Mouse (Mus musculus) heart, postnatal 14 days (tissue): ENCODE results near the gene Mmp9. TPM values are rescaled to one million over a fixed set of nuclear protein-coding genes. Genes with fewer than 3 reads are reported as not detected.
A peak's percentile ranks its signal among the peaks of the same experiment; 100 is the strongest.

Source experiments
- DNase-seq, 2 experiments: peaks; one replicate each; pipeline ENCODE4 v3.0.0; 2021 to 2022
- intact Hi-C: fragments of 180-260 bp; cut with DNase I; formaldehyde crosslinking; loops from one replicate; pipeline ENCODE4 v1.15.1; 2025
- total RNA-seq, 2 experiments: library from RNA; stranded (reverse); gene quantifications; 2 replicates each; pipeline ENCODE4 v1.2.3; 2021

Mmp9 gene
- total RNA-seq, 2 experiments from 2014 or later, result 0.43 to 0.63 TPM

DNA sequence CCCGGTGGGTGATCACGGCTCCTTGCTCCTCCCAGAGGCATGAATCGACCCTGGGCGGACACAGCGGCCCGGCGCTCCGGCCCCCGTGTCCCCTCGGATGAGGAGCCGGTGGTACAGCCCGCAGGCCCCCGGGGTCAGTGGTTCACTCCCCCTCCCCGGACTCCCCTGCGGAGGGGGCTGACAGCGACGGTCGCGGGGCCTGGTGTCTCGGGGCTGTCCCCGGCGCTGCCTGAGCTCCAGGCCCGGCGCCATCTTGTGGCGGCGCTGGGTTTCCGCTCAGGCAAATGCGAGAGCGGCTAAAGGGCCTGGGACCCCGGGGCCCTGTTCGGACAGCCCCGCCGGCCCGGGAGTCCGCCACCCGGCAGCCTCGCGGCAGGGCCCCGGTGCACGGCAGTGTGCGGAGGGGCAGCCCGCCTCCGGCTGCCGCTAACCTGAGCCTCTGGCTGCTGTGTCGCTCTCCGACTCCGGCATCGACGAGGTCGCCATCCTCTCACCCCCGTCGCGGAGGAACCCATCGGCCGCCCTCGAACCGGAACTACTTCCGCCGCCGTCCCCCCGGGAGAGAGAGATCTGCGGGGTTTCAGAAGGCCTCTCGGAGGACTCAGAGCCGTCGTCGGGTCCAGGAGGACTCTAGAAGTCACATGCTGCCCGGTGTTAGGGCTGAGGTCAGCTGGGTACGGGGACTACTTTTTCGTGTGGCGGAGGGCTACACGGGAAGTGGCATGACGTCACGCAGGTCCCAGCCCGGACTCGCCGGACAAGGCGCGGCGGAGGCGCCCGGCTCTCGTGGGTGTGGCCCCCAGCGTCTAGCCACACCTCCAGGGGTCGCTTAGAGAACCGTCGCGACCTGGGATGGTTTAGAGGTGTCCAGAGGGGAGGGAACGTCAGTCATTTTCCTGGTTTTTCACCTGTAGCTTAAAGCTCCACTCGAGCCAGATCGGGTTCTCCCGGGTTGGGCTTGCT is 29.2 kb upstream of the Mmp9 start, which contains the start of gene Zfp335:
Gene Zfp335 (minus strand): TSS at position 672 of the 963 bp plus-strand sequence.
- intact Hi-C loops, result loop anchor here (2.0 kb wide), 1 partner anchor 79 kb away; the partner anchor contains the start of genes Ctsa and Neurl2
- peak; percentile 95 to 96 for DNase-seq

DNA sequence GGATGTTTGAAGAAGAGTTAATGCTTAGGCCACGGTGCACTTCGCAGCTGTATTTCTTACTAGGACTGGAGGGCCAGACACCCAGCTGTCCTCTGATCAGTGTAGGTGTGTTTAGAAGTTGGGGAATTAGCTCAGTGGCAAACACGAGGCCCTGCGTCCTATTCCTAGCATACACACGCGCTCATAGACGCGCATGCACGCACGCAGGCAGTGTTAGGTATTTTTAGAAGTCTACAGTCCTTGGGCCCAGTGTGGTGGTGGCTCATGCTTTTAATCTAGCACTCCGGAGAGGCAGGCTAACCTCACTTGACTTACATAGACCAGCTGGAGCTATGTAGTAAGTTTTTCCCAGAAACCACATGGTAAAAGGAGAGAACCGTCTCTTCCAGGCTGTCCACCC is 28.4 kb upstream of the Mmp9 start:
- peak in 1 of 2 experiments; percentile 48 for DNase-seq
- intact Hi-C loops, result no loop called here

DNA sequence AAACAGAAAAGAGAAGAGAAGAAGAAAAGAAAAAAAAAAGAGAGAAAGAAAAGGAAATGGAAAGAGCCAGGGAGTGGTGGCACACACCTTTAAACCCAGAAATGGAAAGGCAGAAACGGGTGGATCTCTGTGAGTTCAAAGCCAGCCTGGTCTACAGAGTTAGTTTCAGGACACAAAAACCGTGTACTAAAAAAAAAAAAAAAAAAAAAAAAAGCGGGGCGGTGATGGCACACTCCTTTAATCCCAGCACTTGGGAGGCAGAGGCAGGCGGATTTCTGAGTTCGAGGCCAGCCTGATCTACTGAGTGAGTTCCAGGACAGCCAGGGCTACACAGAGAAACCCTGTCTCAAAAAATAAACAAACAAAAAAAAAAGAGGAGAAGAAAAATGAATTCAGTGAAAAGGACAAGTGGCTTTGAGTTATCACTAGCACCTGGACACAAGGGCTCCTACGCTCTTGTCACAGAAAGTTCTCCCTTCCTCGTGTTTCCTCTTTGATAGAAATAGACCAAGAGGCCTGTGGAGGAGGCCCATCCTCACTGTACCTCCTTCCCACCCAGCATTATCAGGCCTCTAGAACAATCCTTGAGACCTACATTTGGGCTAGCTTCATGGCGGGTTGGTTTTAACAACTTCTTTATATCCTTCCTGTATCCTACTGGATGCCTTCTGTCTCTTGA is 27.7 kb upstream of the Mmp9 start:
- intact Hi-C loops, result no loop called here
- no peak for DNase-seq

DNA sequence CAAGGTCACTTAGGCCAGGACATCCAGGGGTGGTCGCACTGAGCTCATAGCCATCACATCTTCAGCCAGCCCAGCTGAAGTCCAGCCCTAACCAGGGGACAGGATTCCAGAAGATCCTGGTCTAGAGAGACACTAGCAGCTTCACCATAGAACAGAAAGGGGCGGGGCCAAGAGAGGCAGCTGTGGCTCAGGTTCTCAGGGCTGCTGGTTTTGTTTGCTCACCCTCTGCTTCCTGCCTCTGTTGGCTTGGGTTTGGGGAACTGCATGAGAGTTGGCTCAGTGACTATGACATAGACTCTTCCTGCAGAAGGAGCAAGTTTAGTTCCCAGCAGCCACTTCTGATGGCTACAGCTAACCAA is 27.2 kb upstream of the Mmp9 start:
- intact Hi-C loops, result no loop called here
- DNase-seq, result peak; percentile 34 to 51

DNA sequence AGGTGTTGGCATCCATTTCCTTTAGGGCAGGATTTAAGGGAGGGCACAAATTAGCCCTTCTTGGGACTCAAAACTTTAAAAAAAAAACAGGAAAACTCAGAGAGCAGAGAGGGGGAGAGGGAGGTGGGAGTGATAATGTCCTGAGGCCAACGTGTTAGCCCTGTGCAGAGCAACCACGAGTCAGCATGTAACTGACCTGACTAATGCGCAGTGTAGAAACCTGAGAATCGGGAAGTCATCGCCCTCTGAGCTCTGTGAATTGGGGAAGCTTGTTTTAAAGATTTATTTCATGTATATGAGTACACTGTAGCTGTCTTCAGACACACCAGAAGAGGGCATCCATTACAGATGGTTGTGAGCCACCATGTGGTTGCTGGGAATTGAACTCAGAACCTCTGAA is 23.8 kb upstream of the Mmp9 start:
- DNase-seq, result no peak
- intact Hi-C loops, result no loop called here

DNA sequence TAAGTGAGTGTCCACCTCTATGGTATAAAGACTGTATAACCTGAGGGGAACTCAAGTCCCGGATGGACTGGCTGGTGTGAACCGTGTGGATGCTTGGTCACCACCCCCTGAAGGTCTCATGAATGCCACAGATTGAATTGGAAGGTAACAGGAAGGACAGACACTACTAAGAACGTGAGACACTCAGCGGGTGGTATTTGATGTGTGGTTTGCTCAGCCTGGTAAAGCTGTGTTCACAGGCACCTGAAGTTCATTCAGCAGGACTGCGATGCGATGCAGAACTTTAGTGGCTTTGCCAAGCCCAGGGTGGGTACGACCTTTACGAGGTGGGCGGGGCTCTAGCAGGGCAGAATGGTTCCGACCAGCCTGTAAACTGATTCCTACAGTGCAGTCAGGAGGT is 23.2 kb upstream of the Mmp9 start:
- DNase-seq, result no peak
- intact Hi-C loops, result no loop called here

DNA sequence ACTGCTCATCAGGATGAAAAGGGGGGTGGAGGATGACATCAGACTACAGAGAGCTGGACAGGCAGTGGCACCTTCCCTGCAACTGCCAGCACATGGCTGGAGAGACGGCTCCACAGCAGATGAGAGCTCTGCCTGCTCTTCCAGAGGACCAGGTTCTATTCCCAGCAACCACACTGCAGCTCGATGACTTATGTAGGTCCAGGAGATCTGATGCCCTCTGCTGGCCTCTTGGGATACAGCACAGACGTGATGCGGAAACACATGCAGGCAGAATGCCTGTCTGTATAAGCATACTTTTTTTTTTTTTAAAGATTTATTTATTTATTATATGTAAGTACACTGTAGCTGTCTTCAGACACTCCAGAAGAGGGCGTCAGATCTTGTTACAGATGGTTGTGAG is 22.3 kb upstream of the Mmp9 start:
- no peak for DNase-seq
- intact Hi-C loops, result no loop called here

DNA sequence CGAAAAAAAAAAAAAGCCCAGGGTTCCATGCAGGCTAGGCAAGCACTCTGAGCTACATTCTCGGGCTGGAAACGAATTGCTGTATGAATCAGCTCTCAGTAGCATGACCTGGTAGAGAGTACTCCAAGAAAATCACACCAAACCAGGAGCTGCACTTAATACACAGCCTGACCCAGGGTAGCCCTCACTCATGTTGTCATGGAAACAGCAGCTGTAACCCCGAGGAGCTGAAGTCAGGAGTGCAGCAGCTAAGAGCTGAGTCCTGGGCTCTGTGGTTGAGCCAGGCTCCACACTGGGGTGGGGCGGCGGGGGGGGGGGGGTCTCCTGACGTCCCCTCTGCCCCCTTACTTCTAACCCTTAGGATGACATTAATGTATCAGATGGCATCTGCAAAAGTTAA is 18.6 kb upstream of the Mmp9 start:
- DNase-seq, result no peak
- intact Hi-C loops, result loop anchor here (5.0 kb wide), 1 partner anchor 110 kb away; the partner anchor contains the start of gene Ncoa5

DNA sequence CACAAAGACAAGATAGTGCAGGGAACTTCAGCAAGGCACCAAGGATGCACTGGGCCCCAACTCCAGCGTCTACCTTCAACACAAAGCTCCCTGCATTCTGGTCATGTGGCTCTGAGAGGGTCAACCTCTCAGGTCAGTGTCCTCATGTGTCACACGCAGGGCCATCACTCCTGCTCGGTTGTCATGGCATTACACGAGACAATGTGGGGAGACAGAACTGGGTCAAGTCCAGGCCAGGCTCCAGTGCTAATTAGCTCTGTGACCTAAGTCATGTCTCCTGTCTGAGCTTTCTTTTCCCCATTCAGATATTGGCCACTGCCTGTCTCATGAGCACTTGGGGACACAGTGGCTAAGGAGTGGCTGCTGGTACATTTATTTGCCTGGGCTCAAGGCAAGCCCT is 17.3 kb upstream of the Mmp9 start:
- no peak for DNase-seq
- intact Hi-C loops, result loop anchor here (5.0 kb wide), 1 partner anchor 109 kb away; the partner anchor contains the start of gene Ncoa5

DNA sequence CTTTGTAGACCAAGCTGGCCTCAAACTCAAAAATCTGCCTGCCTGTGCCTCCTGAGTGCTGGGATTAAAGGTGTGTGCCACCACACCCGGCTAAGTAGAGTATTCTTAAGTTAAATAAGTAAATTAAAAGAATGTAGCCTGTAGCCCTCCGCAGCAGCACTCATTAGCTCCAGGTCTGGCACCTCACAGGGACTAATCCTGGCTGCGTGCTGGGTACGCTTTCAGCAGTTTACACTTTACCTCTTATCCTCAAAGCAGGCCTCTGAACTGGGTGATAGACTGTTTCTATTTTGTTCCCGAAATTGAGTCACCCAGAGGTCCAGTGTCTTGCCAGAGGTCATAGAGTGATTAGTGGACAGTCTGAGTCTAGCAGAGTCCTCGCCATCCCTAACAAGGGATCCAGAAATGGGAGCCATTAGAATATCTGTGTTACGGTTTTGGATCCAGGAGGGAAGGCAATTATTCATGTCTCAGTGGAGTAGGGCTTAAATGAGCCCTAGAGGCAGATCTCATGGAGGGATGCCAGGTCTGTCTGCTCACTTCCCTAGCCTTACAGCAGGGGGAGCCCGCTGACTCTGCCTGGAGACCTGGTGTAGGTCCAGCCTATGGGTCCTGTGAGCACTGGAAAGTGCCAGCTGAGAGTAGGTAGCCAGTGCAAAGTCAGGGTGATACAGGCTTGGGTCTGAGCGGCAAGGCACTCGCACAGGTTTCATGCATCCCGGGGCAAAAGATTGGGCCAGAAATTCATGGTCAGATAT is 16.3 kb upstream of the Mmp9 start:
- intact Hi-C loops, result loop anchor here (5.0 kb wide), 1 partner anchor 108 kb away; the partner anchor contains the start of gene Ncoa5

DNA sequence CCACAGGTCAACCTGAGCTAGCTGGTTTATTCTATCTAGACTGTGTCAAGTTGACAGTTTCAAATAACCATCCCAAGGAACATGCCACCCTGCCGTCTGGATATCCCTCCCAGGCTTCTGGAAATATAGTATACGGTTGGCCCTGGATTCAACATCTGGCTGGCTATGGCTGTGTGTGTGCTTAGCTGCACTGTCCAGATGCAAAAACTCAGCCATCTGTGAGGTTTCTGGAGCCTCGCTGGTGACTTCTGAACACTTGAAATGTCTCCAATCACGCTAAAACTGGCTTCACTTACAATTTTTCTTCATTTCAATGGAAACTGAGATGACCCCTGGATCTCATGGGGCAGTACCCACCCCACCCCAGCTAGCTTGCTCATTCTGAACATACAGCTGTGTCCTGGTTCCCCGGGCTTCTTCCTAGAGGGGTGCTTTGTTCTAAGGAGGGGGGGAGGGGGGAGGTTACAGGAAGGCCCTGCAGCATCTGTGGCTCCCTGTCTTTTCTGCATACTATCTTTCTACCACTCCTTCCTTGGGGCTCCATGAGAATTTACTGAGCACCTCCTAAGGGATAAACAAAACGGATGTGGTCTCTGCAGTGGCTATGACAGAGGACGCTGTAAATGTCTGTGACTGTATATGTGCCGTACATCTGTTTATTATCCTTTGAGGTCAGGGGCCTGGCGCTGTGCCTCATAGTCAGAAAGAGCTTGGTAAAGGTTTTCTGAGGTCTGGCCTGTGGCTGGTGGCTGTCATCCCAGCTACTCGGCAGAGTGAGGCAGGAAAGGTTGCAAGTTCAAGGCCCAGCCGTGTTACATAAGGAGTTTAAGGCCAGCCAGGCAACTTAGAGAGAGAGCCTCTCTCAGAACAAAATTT is 9.6 kb upstream of the Mmp9 start:
- peak; percentile 22 to 28 for DNase-seq
- intact Hi-C loops, result no loop called here

More for the DNA sequence above, 16.3 kb upstream of the Mmp9 start:
- DNase-seq, result peak; percentile 89 to 94

DNA sequence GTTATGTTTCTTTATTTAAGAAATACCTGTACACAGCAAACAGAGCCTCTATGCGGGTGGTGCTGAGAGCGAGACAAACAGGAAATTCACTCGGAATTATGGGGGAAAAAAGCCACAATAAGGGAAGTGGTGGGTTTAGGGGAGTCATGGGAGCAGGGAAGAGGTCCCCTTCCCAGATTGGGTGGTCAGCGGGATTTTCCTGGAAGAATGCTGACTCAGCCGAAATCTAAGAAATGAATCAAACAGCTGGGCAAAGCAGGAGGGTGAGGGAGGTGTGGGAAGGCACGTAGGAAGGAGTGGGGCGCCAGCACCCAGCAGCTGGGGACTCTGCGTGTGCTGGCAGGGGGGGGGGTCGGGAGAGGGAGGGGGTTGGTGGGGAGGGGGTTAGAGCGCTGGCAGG is 7.0 kb upstream of the Mmp9 start:
- intact Hi-C loops, result no loop called here
- DNase-seq, result no peak

DNA sequence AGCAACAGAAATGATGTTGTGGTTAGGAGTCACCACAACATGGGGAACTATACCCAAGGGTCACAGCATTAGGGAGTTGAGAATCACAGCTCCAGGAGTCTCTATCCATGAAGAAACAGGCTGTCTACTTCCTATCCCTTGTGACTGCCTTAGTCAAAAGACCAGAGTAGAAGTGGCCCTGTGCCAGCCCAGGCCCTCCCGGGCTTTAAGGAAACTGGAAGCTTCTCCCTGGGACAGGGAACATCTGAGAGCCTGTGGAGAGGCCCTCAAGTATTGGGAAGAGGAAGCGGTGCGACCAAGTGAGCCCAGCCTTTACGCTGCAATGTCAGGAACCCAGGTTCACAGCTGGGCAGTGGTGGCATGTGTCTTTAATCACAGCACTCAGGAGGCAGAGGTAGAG is 4.6 kb upstream of the Mmp9 start:
- intact Hi-C loops, result no loop called here
- peak in 1 of 2 experiments; percentile 43 for DNase-seq

DNA sequence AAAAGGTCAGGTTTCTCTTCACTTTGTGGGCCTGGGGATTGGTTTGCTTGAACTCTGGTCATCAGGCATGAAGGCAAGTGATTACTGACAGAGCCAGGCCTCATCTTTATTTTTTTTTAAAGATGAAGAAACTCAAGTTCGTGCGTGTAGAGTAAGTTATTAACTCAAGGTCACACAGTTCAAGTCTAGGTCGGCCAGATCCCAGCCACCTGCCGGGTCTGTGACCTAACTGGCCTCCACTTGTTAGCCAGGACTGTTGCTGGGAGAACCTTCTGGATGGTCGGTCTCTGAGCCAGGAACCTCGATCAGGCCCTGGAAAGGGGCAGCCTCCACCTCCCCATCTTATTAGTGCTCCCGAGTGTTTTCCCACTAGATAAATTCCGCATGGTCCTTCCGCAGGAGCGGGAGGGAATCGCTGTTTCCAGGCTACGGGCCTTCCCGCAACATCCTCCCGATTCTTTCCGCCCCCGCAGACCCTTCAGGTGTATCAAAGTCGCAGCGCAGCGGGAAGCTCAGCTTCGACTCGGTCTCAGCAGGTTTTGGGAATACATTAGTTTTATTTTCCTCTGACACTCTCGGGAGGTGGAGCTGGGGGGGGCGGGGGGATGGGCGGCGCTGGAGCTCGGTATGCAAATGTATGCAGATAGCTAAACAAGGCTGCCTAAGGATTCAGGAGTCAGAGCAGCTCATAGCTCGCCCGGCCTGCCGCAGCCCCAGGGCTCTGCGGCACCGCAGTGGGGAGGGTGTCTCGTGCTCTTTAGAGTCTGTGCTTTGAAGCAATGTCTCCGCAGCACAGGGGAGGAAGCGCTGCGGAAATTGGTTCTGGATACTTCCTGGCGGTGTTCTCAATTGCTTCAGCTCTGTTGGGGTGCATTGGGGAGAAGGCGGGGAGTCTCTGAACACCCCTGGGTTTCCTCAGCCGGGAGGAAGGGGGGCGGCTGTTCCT is 2.2 kb upstream of the Mmp9 start:
- peak; percentile 29 to 43 for DNase-seq
- intact Hi-C loops, result no loop called here

DNA sequence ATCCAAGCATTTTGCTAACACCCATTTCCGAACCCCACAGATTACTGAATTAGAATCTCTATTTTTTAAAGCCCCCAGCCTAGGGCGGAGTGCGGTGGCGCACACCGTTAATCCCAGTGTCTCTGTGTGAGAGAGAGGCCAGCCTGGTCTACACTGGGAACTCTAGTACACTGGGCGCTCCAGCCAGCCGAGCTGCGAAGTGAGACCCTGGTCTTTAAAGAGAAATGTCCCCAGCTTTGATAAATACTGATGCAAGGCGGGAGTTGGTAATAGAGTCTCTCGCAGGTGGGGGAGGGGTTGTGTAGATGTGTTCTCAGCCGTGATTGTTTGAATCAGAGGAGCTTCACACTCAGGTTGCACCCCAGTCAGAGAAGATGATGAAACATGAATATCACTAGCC is 1.5 kb upstream of the Mmp9 start:
- no peak for DNase-seq
- intact Hi-C loops, result no loop called here

DNA sequence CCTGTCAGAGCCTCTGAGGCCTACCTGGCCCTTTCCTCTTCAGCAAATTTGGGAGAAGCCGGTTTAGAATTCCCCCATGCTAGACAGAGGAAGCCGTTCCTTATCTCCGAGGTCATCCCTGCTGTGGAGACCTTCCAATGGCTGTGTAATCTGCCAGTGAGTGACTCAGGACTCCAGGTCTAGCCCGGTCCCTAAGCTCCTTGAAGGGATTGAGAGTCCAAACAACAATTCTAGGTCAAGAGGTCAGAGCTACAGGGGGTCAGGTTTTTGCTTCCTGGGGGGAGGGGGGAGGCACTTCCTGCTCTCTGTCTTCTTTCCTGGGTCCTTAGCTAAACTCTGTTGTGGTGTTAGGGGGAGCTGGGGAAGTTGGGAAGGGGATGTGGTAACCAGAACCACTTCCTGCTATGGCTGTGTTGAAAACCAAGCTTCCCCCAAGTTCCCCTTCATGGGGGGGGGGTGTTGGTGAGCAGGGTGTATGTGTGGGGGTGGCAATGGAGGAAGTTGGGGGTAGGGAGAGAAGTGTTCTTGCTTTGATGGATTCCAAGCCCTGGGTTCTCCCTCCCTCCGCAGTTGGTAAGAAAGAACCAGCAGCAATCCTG is 2.2 kb downstream of the Mmp9 start:
- DNase-seq, result no peak

DNA sequence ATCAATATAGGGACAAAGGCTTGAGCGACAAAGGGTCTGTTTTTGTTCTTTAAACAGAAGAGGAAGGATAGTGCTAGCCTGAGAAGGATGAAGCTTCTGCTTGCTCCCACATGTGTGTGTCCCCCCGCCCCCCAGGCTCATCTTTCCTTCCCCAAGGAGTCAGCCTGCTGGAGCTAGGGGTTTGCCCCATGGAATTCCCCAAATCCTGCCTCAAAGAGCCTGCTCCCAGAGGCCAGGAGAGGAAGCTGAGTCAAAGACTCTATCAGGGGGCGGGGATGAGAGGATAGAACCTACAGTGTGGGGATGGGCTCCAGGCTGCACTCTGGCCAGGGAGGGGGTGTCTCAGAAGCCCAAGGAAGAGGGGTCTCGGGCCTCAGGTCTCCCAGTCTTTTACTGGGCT is 6.9 kb downstream of the Mmp9 start:
- intact Hi-C loops, result no loop called here
- DNase-seq, result no peak

More for the DNA sequence above, 2.2 kb downstream of the Mmp9 start:
- intact Hi-C loops, result no loop called here

DNA sequence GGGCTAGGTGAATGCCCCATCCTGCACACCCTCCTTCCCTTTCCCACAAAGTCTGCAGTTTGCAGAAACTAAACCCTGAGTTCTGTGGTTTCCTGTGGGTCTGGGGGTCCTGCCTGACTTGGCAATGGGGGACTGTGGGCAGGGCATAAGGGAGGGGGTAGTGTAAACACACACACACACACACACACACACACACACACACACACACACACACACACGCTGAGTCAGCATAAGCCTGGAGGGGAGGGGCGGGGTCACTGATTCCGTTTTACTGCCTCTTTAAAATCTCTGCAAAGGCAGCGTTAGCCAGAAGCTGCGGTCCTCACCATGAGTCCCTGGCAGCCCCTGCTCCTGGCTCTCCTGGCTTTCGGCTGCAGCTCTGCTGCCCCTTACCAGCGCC is 7.3 kb downstream of the Mmp9 start:
- no peak for DNase-seq
- intact Hi-C loops, result no loop called here
